Mouse (Mus musculus): Measurements from ENCODE around the gene Srsf2.
A peak's percentile ranks its signal among the peaks of the same experiment; 100 is the strongest.
"Not testable (repeated sequence)": the region's sequence is repeated elsewhere in the genome, so short reads cannot be mapped to it uniquely, and the experiment has no call there.

The Srsf2 gene

DNA sequence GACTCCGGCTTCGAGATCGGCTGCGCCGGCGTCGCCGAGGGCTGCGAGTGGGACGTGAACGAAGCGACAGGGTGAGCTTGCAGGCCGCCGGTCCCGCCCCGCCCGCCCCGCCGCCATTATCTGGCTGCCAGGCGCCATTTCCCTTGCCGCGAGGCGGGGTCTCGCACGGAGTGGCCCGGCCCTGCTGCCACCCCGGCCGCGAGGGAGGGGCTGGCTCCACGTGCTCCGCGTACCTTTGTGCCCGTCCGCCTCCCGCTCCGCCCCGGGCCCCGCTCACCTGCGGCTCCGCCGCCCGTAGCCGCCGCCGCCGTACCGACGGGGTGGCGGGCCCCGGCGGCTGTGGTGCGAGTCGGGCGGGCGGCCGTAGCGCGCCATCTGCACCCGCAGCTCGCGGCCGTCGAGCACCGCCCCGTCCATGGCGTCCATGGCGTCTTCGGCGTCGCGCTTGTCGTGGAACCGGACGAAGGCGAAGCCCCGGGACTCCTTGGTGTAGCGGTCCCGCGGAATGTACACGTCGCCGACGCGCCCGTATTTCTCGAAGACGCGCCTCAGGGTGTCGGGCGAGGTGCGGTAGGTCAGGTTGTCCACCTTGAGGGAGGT lies 503 bp downstream of the Srsf2 start, which contains the start of gene Mfsd11:
Gene Mfsd11 (plus strand): TSS at position 150 of the 600 bp plus-strand sequence.
- peak; percentile 90 for DNase-seq

DNA sequence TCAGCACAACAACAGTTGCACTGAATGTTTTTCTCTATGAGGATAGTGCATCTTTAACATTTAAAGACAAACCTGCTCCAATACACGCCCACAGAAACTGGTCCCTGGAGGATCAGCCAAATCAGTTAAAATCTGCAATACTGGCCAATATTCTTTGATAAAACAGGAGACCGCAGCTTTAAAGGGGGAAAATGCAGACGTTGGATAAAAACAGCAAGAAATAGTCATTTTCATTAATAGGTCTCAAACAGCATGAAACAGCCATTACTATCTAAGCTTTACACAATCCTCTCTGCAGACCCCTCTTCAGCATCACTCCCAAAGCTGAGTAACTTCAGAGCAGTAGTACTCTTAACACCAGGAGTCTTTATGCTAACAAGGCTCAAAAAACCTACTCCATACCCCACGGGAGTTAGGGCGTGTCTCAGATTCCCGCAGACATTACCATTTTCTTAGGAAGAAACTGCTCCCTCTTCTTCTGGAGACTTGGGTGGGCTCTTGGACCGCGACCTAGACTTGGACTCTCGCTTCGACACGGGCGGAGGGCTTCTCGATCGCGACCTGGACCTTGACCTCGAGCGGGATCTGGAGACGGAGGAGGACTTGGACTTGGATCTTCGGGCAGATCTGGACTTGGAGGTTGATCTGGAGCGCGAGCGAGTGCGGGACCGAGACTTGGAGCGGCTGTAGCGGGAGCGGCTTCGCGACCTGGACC lies 1.2 kb downstream of the Srsf2 start:
- no peak for DNase-seq

DNA sequence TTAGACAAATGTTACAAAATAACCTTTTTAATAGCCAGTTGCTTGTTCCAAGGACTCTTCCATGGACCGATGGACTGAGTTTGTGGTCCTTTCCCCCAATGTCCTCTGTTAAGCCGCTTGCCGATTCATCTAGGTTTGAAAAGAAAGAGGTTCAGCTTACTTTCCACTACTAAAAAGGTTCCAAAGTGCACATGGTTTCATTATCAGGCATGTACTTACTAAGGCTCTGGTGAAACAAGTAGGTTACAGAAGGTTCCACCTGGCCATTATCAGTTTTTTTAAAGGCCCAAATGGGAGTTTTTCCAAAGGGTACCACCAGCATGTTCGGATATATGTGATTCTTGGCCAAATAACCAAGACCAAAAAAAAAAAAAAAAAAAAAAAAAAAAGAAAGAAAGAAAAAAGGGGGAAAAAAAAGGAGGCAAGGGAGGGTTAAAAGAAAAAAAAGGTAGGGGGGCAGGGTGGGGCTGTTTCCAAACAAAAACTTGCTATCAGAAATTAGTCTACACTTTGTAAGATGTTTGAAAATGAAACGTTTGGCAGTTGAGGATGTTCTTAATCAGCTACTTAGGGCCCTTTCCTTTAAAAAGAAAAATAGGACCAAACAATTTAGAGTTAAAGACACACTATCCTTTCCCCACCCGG lies 1.9 kb downstream of the Srsf2 start:
- no peak for DNase-seq

DNA sequence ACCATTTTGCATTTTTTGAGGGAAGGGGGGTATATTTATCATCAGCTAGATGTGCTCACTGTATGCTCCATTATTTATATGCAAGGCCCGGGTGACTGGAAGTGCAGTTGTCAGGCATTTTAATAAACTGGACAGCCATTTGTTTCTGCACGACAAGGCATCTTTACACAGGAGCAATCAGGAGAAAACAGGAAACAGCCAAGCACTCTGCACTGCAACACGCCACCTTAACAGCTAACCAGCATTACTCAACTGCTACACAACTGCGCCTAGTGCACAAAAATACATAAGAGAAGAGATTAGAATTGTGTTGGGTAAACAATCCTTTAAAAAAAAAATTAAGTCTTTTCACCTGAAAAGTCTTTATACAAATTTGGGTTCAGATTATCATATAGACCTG lies 2.8 kb downstream of the Srsf2 start:
- no peak for DNase-seq

DNA sequence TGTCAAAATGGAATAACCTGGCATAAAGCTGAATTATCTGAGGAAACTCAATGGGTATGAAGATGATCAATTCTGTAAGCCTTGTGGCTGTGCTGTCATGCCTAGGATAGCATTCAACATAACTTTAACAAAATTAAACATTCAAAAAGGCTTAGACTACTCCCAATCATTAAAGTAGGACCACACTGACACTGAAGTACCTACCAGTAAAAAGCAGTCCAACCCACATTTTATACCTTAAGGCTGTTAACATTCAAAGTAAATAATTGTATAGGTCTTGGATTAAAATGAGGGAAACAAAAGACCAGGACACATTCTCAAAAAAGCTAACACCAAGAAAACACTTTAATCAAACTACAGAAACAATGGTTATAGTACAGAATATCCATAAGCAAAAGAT lies 3.3 kb downstream of the Srsf2 start:
- no peak for DNase-seq

DNA sequence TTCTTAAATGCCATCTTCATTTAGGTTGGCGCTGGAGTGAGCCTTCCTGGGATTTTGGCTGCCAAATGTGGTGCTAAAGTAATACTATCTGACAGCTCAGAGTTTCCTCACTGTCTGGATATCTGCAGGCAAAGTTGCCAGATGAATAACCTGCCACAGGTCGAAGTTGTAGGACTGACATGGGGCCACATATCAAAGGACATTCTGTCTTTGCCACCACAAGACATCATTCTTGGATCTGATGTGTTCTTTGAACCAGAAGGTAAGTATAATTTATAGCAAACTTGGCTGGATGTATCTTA lies 4.1 kb downstream of the Srsf2 start:
- not testable (repeated sequence) for DNase-seq

DNA sequence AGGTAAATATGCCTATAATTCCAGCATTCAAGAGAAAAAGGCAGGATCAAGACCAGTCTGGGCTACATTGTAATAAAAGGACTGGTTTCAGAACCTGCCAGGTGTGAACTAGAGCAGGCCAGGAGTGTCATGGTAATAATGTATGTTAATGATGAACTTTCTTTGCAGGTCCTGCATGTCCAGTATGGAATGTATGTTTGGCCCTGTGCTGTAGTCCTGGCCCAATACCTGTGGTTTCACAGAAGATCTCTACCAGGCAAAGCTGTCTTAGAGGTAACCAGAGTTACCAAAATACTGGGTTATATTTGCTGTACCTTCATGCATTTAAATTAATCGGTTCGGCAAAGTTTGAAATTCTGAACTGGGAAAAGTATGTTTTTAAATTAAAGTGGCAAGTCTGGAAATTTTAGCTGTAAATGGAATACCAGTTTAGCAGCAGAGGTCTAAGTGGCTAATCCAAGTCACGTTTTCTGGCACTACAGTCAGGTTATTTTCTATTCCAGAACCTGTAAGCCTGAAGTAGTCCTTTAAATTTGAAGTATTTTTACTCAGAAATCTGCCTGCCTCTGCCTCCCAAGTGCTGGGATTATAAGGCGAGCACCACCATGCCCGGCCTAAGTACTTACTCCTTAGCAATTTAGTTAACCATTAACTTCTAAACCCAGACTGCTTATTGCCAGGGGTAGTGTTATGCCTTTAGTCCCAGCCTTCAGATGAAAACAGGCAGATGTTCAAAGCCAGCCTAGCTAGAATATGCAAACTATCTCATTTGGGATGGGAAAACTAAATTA lies 4.6 kb downstream of the Srsf2 start:
- DNase-seq, result no peak

DNA sequence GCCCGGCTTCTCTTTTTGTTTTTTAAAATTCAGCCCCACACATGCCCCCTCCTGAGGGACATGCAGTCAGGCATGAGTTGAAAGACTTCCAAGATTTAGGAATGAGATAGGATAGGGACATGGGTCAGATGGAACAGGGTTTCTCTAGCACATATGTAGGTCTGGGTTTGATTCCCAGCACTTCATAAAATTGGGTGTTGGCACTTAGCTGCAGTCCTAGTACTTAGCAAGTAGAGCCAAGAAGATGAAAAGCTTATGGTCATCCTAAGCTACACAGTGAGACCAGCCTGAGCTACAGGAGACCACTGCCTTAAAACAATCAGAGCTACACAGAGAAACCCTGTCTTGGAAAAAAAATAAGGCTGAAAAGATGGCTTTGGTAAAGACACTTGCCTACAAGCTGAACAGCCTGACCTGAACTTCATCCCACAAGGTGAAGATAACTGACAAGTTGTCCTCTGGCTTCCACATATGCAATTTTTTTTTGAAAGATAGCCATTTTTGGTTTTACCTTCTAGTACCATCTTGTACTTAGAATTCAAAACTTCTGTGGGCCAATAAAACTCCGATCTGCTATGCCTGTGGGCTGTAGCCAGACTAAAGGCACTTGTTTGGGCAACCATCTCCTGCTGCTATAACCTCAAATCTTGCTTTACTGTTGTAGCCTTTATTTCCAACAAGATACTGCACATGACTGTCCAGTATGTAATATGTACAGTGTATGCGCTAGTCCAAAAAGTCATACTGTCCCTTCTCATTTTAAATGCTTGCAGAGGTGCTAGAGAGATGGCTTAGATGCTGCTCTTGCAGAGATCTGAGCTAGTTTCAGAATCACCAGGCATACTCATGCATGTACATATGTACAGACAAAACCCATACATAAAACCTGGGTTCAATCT lies 5.5 kb downstream of the Srsf2 start:
- no peak for DNase-seq

DNA sequence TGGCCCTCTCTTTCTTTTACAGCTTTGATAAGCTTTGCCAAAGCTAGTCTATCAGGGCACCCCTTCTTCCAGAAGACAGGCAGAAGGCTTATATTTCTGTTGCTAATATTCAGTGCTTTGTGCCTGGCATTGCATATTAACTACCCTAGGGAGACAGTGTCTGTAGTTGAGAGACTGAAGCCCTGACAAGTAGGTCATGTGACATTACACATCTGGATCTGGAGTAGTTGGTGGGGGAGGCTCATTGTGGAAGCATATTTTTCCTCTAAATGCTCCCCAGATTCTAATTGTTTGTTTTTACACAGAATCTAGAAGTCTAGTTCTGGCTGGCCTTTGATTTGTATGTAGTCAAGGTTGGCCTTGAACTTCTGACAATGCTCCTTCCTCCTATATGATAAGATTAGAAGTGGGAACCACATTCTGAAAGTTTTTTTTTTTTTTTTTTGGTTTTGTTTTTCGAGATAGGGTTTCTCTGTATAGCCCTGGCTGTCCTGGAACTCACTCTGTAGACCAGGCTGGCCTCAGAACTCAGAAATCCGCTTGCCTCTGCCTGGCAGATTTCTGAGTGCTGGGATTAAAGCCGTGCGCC lies 6.2 kb downstream of the Srsf2 start:
- no peak for DNase-seq

DNA sequence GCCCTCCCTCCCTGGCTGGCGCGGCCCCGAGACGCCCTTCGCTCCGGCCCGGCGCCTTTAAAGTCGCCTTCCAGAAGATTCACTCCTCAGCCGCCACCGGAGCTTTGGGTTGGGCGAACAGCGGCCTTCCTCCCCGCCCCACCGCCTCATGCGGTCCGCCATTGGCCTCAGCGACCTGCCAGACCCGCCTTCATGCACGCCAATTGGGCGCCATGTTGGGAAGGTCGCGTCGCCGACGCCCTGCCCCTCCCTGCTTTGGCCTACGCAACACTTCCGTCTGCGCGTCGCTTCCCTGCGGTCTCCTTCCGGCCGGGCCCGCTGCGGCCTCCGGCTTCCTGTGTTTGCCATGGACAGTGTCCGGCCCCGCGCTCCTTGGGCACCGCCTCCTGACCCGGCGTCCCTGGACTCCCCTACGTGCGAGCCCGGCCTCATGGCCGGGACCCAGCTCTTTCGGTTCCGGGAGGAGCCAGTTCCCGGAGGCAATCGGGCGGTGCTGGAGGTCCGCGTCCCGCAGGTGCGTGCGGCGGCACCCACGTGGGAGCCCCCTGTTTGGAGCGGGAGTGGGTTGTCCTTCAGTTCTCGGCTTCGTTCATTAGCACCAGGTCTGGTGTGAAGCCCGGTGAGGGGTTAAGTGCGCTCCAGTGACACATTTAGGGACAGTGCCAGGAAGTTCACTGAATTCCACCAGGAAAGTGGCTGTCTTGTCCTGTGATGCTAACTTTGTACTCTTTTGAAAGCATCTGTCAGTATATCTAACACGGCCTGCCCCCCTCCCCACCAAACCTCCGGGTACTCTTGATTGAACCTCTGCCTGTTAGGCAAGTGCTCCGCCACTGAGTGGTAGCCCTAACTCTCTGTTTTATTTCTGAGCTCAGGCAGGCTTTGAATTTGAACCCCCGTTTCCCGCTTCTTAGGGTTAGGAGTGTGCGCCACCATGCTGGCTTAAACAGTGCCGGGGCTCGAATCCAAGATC lies 9.3 kb downstream of the Srsf2 start, which contains the start of the genes Mettl23 and Jmjd6:
Gene Mettl23 (plus strand): TSS at position 18 of the 973 bp plus-strand sequence.
Gene Jmjd6 (minus strand): TSS at position 189 of the 973 bp plus-strand sequence.
- DNase-seq, result peak; percentile 98

DNA sequence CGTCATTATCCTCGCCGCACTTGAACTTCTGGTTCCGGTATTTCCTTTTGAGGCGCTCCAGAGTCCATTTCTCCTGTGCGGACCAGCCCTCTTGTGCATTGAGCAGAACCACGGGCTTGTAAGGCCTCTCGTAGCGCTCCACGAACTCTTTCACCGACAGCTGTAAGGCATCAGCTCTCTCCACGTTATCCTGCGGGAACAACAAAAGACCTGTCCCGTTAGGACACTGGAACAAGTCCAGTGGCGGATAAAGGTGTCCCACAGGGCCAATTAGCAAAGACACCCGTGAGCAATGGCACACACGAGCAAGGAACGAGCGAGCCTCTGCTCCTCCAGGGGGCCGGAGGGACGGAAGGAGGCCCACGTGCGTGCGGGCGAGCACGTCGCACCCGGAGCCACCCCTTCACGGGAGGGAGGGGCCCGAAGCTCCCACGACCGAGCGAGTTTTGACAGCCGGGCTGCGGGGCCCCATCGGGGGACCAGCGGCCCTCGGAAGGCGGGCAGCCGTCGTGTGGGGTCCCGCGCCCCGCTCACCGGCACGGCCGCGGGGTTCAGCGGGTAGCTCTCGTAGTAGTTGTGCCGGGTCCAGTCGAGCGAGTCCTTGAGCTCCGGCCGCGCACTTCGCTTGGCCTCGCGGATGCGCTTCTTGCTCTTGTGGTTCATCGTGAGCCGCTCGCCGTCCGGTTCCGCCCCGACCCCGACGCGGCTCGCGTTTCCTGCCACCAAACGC lies 10.2 kb downstream of the Srsf2 start:
- DNase-seq, result peak; percentile 82

DNA sequence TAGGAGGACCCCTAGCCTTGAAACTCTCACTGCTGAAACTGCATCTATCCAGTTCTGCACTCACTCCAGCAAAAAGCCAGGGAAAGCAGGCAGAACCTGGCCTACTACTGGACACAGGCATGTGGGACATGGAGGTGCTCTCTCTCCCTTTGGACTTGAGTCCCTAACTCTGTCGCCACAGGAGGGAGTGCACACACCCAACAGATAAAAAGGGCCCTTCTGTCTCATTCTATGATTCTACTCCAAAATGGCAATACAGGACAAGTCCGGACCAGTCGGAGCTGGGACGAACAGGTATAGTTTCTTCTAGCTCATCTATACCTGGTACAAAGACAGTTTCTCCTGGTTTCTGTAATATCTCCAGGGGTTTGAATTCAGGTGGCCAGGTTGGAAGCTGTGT lies 12.1 kb downstream of the Srsf2 start:
- DNase-seq, result no peak

DNA sequence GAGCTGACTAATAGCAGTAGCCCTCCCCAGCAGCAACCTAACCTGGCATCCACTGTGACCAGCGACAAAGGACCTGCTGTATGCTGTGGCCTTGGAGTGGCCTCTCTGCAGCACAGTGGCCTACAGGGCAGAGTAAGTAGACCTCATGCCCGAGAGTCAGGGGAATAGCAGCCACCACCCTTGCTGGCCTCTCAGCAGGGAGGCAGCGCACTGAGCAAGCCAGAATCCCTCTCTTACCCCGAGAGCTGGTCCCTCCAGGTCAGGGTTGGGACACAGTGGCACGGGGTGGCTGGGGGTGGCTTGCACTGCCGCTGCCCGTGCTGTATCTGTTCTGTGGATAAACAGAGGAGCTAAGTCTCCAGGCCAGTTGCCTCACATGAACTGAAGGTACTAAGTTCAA lies 13.3 kb downstream of the Srsf2 start:
- DNase-seq, result no peak

DNA sequence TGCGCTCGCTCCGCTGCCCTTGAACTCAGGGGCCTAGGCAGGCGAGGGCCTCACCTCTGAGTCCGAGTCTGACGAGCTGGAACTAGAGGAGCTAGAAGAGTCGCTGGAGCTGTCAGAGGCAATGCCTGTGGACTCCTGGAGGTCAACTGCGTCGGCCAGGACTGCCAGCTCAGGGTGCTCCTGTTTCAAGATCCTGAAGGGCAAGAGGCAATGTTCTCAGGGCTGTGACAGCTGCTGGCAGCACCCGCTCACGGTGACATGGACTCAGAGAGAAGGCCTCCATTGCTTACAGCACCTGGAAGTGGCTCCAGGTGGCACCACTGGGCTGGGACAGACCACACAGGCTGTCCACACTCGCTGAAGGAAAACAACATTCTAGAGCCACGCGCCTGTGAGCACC lies 14.0 kb downstream of the Srsf2 start:
- no peak for DNase-seq

DNA sequence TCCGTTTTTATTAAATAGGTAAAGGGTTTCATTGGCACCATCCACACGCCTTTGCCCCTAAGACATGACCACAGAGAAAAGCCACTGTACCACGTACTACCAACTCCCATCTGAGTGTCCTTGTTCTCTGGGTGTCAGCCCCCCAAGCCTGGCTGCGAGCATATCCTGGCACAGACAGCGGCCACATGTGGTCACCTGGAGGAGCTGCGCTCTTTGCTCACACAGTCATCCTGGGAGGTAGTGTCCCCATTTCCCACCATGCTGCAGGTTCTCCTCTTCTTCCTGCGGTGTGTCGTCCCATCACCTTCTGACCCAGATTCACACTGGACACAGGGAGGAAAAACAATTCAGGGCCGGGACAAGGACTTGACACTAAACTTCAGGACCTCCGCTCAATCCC lies 15.5 kb downstream of the Srsf2 start:
- no peak for DNase-seq

DNA sequence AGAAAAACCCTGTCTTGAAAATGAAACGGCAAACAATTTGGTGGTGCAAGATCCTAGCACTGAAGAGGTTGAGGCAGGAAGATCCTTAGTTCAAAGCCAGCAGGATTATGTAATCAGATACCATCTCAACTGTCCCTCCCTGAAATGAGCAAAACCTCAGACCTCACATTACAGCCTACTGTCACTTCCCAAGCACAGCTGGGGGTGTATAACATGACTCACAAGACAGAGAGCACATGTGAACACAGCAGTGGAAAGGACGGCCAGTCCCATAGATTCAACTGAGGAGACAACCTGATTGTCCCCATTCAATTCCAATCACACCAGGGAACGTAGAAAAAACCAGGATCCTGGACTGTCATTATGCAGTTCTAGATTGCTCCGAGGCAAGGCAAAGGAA lies 16.6 kb downstream of the Srsf2 start:
- DNase-seq, result no peak

DNA sequence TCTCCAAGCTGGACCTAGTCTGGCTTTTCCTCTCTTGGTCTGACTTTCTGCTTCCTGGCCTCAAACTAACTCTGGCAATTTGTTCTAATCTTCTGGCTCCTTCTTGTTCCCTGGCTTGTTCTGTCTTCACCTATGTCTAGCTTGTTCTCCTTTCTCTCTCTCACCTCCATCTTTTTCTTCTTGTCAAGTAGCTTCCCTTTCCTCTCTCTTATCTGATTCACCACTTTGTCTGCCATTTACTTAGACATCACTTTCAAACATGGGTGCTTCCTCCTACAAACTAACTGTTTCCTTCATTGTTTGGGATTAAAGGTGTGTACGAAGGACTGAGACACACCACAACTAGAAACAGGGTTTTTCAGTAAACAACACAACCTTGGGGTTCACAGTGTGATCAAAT lies 17.9 kb downstream of the Srsf2 start:
- DNase-seq, result no peak

DNA sequence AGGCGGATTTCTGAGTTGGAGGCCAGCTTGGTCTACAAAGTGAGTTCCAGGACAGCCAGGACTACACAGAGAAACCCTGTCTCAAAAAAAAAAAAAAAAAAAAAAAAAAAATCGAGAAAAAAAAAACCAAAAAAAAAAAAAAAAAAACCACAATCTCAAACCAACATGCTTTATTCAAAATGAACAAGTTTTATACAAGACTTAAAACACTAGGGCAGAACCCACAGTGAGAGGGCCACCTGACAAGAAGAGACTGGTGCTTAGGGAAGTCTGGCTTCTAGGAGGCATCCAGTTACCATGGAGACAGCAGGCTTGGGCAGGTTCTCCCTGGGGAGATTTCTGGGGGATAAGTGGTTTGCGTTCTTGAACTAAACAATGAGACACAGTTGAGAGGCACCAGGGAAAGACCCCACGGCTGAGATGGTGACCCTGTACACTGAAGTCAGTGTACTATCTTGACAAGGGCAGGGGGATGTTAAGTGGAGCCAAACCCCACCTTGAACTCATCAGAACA lies 20.7 kb downstream of the Srsf2 start:
- DNase-seq, result no peak

DNA sequence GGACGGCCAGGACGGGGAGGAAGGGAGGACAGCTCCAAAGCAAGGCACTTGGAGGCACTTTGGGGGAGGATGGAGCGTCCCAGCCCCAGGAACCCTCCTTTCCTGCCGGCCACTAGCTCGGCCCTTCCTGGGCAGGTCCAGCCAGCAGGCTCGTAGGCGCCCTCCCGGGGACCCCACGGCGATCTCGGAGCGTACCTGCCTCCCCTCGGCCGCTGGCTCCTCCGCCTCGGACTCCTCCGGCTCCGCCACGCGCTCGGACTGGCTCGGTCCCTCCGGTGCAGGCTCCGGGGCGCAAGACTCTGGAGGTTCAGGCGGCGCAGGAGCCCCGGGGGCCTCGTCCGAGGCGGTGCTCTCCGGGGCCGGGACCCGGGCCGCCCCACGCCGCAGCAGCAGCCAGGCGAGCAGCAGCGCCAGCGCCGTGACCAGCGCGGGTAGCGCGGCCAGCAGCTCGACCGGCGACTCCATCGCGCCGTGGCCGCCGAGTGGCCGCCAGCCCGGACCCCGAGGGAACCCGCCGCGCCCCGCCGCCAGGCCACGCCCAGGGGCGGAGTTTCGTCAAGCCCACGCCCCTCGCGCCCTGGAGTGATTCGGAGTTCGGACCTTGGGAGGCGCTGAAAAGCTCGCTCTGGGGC lies 25.2 kb downstream of the Srsf2 start, which contains the start of gene Mxra7:
Gene Mxra7 (minus strand): TSS at position 513 of the 632 bp plus-strand sequence.
- DNase-seq, result peak; percentile 84
